In genomic region chr12:117844917-117845316, GRCm38 (mm10) we compare ENCODE assay signal across 8 mouse cellular contexts. TPM values are rescaled to one million over a fixed set of nuclear protein-coding genes. Genes with fewer than 3 reads are reported as not detected.
DNase-seq lines count a peak whose midpoint lies in the region; ATAC-seq and TF ChIP-seq lines count a peak whose summit lies in the region.

No protein-coding gene starts in this region.

- DNase-seq in lung, postnatal 14 days = no peak
- no peak for DNase-seq in embryonic facial prominence, embryonic 14.5 days (ENCODE audit: low spot score)
- DNase-seq in limb, embryonic 11.5 days (ENCODE audit: low spot score) = no peak
- no peak for DNase-seq in gastrocnemius, postnatal 14 days
- DNase-seq in layer of hippocampus, postnatal 25 days (ENCODE audit: extremely low spot score in 1 of 2, low spot score in 1 of 2) = no peak
- DNase-seq in embryo, embryonic 10.5 days (ENCODE audit: low spot score) = no peak

- no peak overlapping the region for H3K27ac ChIP-seq in lung, embryonic 16.5 days (ENCODE audit: low read length)
- H3K27ac ChIP-seq in embryonic facial prominence, embryonic 14.5 days (replicated peaks; ENCODE audit: low read depth, low read length) = no peak overlapping the region
- no peak overlapping the region for H3K27ac ChIP-seq in limb, embryonic 11.5 days (replicated peaks; ENCODE audit: low read depth, low read length)
- H3K27ac ChIP-seq in small intestine, adult 2 months (ENCODE audit: insufficient read depth, low read depth, low read length) = peak overlapping the region; percentile 41; the same call in 1 of the 2 replicates

- intact Hi-C loops in gastrocnemius, postnatal 14 days (cut with DNase I; ENCODE audit: low total_unique reads) = no loop called here

- no peak for ATAC-seq in lung, embryonic 16.5 days (ENCODE audit: low read depth)
- no peak for ATAC-seq in embryonic facial prominence, embryonic 14.5 days (ENCODE audit: low read depth)
- ATAC-seq in limb, embryonic 11.5 days (ENCODE audit: insufficient number of reproducible peaks, low FRiP score, low TSS enrichment, low read depth) = no peak

- H3K9me3 ChIP-seq in lung, embryonic 16.5 days (ENCODE audit: control insufficient read depth, low read length) = no peaks in the 10 kb centered on the region
- H3K9me3 ChIP-seq in embryonic facial prominence, embryonic 14.5 days (ENCODE audit: control insufficient read depth, low read length) = no peaks in the 10 kb centered on the region
- H3K9me3 ChIP-seq in limb, embryonic 11.5 days (ENCODE audit: control insufficient read depth, low read length) = no peaks in the 10 kb centered on the region

- peak overlapping the region; percentile 66 for H3K4me3 ChIP-seq in lung, embryonic 16.5 days (ENCODE audit: low read length)
- peak overlapping the region; percentile 70 for H3K4me3 ChIP-seq in embryonic facial prominence, embryonic 14.5 days (ENCODE audit: low read depth, low read length)
- H3K4me3 ChIP-seq in limb, embryonic 11.5 days (ENCODE audit: low read depth, low read length) = peak overlapping the region; percentile 82; the same call in 1 of the 2 replicates
- H3K4me3 ChIP-seq in small intestine, adult 2 months (ENCODE audit: low read depth, low read length) = peak overlapping the region; percentile 39; the same call in 1 of the 2 replicates

- H3K27me3 ChIP-seq in lung, embryonic 16.5 days (ENCODE audit: control insufficient read depth, insufficient read depth, low read depth, low read length) = no peaks in the 10 kb centered on the region
- no peaks in the 10 kb centered on the region for H3K27me3 ChIP-seq in embryonic facial prominence, embryonic 14.5 days (replicated peaks; ENCODE audit: control insufficient read depth, insufficient read depth, low read length)
- H3K27me3 ChIP-seq in limb, embryonic 11.5 days (ENCODE audit: control insufficient read depth, insufficient read depth, low read length) = no peaks in the 10 kb centered on the region
- H3K27me3 ChIP-seq in small intestine, adult 2 months (ENCODE audit: control insufficient read depth, insufficient read depth, low read length) = no peaks in the 10 kb centered on the region

- peaks cover 4% of the 10 kb centered on the region for H3K4me1 ChIP-seq in lung, embryonic 16.5 days (replicated peaks; ENCODE audit: control insufficient read depth, insufficient read depth, low read length)
- H3K4me1 ChIP-seq in embryonic facial prominence, embryonic 14.5 days (ENCODE audit: control insufficient read depth, insufficient read depth, low read length) = 0 out of 2 replicates have a peak, but pooled peaks cover 3% of the 10 kb centered on the region
- H3K4me1 ChIP-seq in limb, embryonic 11.5 days (ENCODE audit: control insufficient read depth, insufficient read depth, low read length) = 0 out of 2 replicates have a peak, but pooled peaks cover 4% of the 10 kb centered on the region
- peaks cover 10% of the 10 kb centered on the region for H3K4me1 ChIP-seq in small intestine, adult 2 months (ENCODE audit: control insufficient read depth, insufficient read depth, insufficient read length, low read length)

- peak overlapping the region; percentile 41 for H3K9ac ChIP-seq in lung, embryonic 16.5 days (ENCODE audit: low read length)
- 0 out of 2 replicates have a peak overlapping the region, but pooled peaks have one; percentile 36 for H3K9ac ChIP-seq in embryonic facial prominence, embryonic 14.5 days (ENCODE audit: low read depth, low read length)
- no peak overlapping the region for H3K9ac ChIP-seq in limb, embryonic 11.5 days (ENCODE audit: low read length)

- WGBS in lung, embryonic 16.5 days = 20% methylated on average over 2 of the region's 2 CpGs
- 17% methylated on average over 2 of the region's 2 CpGs for WGBS in embryonic facial prominence, embryonic 14.5 days
- 20% methylated on average over 2 of the region's 2 CpGs for WGBS in limb, embryonic 11.5 days
- 21% methylated on average over 2 of the region's 2 CpGs for WGBS in small intestine, adult 2 months

- TF ChIP-seq POLR2A in small intestine, adult 2 months (IDR thresholded peaks at IDR 0.05; ENCODE audit: low read depth, low read length) = no peak

- TF ChIP-seq CTCF in small intestine, adult 2 months (IDR thresholded peaks at IDR 0.05; ENCODE audit: extremely low read depth, insufficient read length, insufficient replicate concordance, low read depth, low read length) = no peak

- peak overlapping the region; percentile 92 for H3K4me2 ChIP-seq in lung, embryonic 16.5 days (ENCODE audit: low read depth, low read length)
- H3K4me2 ChIP-seq in embryonic facial prominence, embryonic 14.5 days (ENCODE audit: low read depth, low read length) = peak overlapping the region; percentile 89
- peak overlapping the region; percentile 71 for H3K4me2 ChIP-seq in limb, embryonic 11.5 days (ENCODE audit: low read depth, severe bottlenecking)

- no peaks in the 10 kb centered on the region for H3K36me3 ChIP-seq in lung, embryonic 16.5 days (ENCODE audit: control insufficient read depth, insufficient read depth, low read length)
- H3K36me3 ChIP-seq in embryonic facial prominence, embryonic 14.5 days (ENCODE audit: control insufficient read depth, insufficient read depth, low read length) = no peaks in the 10 kb centered on the region
- H3K36me3 ChIP-seq in limb, embryonic 11.5 days (ENCODE audit: control insufficient read depth, insufficient read depth, low read length) = no peaks in the 10 kb centered on the region
- no peaks in the 10 kb centered on the region for H3K36me3 ChIP-seq in small intestine, adult 2 months (ENCODE audit: control insufficient read depth, insufficient read depth, low read length)

RNA-seq across cellular contexts. Expression of gene Cdca7l, which starts 40.8 kb away (rescaled TPM):
- 47.2 and 54.6 TPM in 2 replicates for polyA plus RNA-seq in lung, embryonic 16.5 days (2015; fragmentation: Nextera tagmentation; extraction: Ambion mirVana)
- 27.8 and 35.2 TPM in 2 replicates for polyA plus RNA-seq in embryonic facial prominence, embryonic 14.5 days (2014; fragmentation: Nextera tagmentation; extraction: Ambion mirVana)
- 44.2 and 49.8 TPM in 2 replicates for polyA plus RNA-seq in limb, embryonic 11.5 days (2014; fragmentation: Nextera tagmentation; extraction: Ambion mirVana)
- polyA plus RNA-seq in small intestine, adult 2 months (2012; rRNA removed) = 1.0 and 2.1 TPM in 2 replicates
- 1 to 10 TPM in 1 of 2 experiments, under 1 TPM in 1; 0.92 to 1.3 TPM for total RNA-seq in gastrocnemius, postnatal 14 days (2021)
- 1 to 10 TPM; 1.1 to 1.9 TPM for total RNA-seq in layer of hippocampus, postnatal 25 days (2021)
